In genomic region chr9:87649015-87649978, GRCm38 (mm10) we compare ENCODE assay signal across 22 mouse cellular contexts.
A peak's percentile ranks its signal among the peaks of the same experiment; 100 is the strongest.
DNase-seq lines count a peak whose midpoint lies in the region; ATAC-seq lines count a peak whose summit lies in the region.
"Had no signal": no experiment of that assay in that cellular context is flagged by ENCODE, and none has a peak within 500 bp of the region (broad histone marks: within the 10 kb centered on the region; RNA-seq: fewer than 3 reads in every experiment).

No protein-coding gene starts in this region.

- ATAC-seq in heart, embryonic 16.5 days (replicated peaks; ENCODE audit: extremely low read depth, insufficient read depth, low FRiP score), result no peak
- ATAC-seq in midbrain, embryonic 14.5 days (ENCODE audit: low FRiP score, low TSS enrichment), result peak; percentile 28; the same call in 1 of the 2 replicates
- no peak for ATAC-seq in midbrain, embryonic 11.5 days (ENCODE audit: low FRiP score)
- peak; percentile 66 for ATAC-seq in midbrain, embryonic 16.5 days
- ATAC-seq: forebrain, embryonic 15.5 days; intestine, postnatal 0 days; liver, embryonic 12.5 days had no signal

- no peaks in the 10 kb centered on the region for H3K9me3 ChIP-seq in heart, embryonic 10.5 days
- H3K9me3 ChIP-seq in heart, embryonic 16.5 days (replicated peaks; ENCODE audit: control insufficient read depth, low read length), result no peaks in the 10 kb centered on the region
- H3K9me3 ChIP-seq in midbrain, embryonic 14.5 days (ENCODE audit: control insufficient read depth, low read length), result no peaks in the 10 kb centered on the region
- H3K9me3 ChIP-seq in midbrain, embryonic 11.5 days (ENCODE audit: control insufficient read depth, low read length), result no peaks in the 10 kb centered on the region
- no peaks in the 10 kb centered on the region for H3K9me3 ChIP-seq in midbrain, embryonic 16.5 days (replicated peaks; ENCODE audit: control insufficient read depth, low read length, poor library complexity, severe bottlenecking)
- H3K9me3 ChIP-seq: forebrain, embryonic 15.5 days; hindbrain, embryonic 12.5 days; kidney, embryonic 15.5 days; limb, embryonic 13.5 days; liver, embryonic 12.5 days had no signal

- peak overlapping the region; percentile 60 for H3K27ac ChIP-seq in heart, embryonic 10.5 days
- H3K27ac ChIP-seq in heart, embryonic 16.5 days (ENCODE audit: low read length), result peak overlapping the region; percentile 22; the same call in 1 of the 2 replicates
- H3K27ac ChIP-seq in midbrain, embryonic 14.5 days (replicated peaks; ENCODE audit: low read depth, low read length), result peak overlapping the region; percentile 28; the same call in 1 of the 2 replicates
- no peak overlapping the region for H3K27ac ChIP-seq in midbrain, embryonic 11.5 days (ENCODE audit: low read depth, low read length)
- H3K27ac ChIP-seq in midbrain, embryonic 16.5 days (ENCODE audit: low read length), result no peak overlapping the region
- H3K27ac ChIP-seq: forebrain, embryonic 15.5 days; hindbrain, embryonic 12.5 days; kidney, embryonic 15.5 days; limb, embryonic 13.5 days; liver, embryonic 12.5 days had no signal

- H3K4me2 ChIP-seq in heart, embryonic 16.5 days (ENCODE audit: low read depth, low read length), result no peak overlapping the region
- no peak overlapping the region for H3K4me2 ChIP-seq in midbrain, embryonic 14.5 days (ENCODE audit: low read length)
- no peak overlapping the region for H3K4me2 ChIP-seq in midbrain, embryonic 11.5 days
- no peak overlapping the region for H3K4me2 ChIP-seq in midbrain, embryonic 16.5 days (ENCODE audit: low read length)
- H3K4me2 ChIP-seq: forebrain, embryonic 15.5 days; hindbrain, embryonic 12.5 days; kidney, embryonic 15.5 days; limb, embryonic 13.5 days; liver, embryonic 12.5 days had no signal

- H3K4me3 ChIP-seq in heart, embryonic 10.5 days, result no peak overlapping the region
- no peak overlapping the region for H3K4me3 ChIP-seq in heart, embryonic 16.5 days (ENCODE audit: low read length)
- H3K4me3 ChIP-seq in midbrain, embryonic 14.5 days (replicated peaks; ENCODE audit: low read depth, low read length), result no peak overlapping the region
- no peak overlapping the region for H3K4me3 ChIP-seq in midbrain, embryonic 11.5 days (ENCODE audit: low read depth, low read length)
- H3K4me3 ChIP-seq in midbrain, embryonic 16.5 days (ENCODE audit: low read depth, low read length), result no peak overlapping the region
- H3K4me3 ChIP-seq: forebrain, embryonic 15.5 days; hindbrain, embryonic 12.5 days; kidney, embryonic 15.5 days; limb, embryonic 13.5 days; liver, embryonic 12.5 days had no signal

- no peaks in the 10 kb centered on the region for H3K36me3 ChIP-seq in heart, embryonic 10.5 days
- H3K36me3 ChIP-seq in heart, embryonic 16.5 days (ENCODE audit: control insufficient read depth, insufficient read depth), result no peaks in the 10 kb centered on the region
- no peaks in the 10 kb centered on the region for H3K36me3 ChIP-seq in midbrain, embryonic 14.5 days (ENCODE audit: control insufficient read depth, insufficient read depth, low read length)
- H3K36me3 ChIP-seq in midbrain, embryonic 11.5 days (ENCODE audit: control insufficient read depth, insufficient read depth, low read length), result no peaks in the 10 kb centered on the region
- H3K36me3 ChIP-seq in midbrain, embryonic 16.5 days (ENCODE audit: control insufficient read depth, insufficient read depth, low read length), result no peaks in the 10 kb centered on the region
- H3K36me3 ChIP-seq: forebrain, embryonic 15.5 days; hindbrain, embryonic 12.5 days; kidney, embryonic 15.5 days; limb, embryonic 13.5 days; liver, embryonic 12.5 days had no signal

- H3K9ac ChIP-seq in heart, embryonic 16.5 days (ENCODE audit: low read length), result no peak overlapping the region
- no peak overlapping the region for H3K9ac ChIP-seq in midbrain, embryonic 14.5 days (replicated peaks; ENCODE audit: low read length)
- no peak overlapping the region for H3K9ac ChIP-seq in midbrain, embryonic 11.5 days (ENCODE audit: low read length)
- no peak overlapping the region for H3K9ac ChIP-seq in midbrain, embryonic 16.5 days (ENCODE audit: low read depth, low read length)
- H3K9ac ChIP-seq: forebrain, embryonic 15.5 days; hindbrain, embryonic 12.5 days; kidney, embryonic 15.5 days; limb, embryonic 13.5 days; liver, embryonic 12.5 days had no signal

- peaks cover 19% of the 10 kb centered on the region for H3K4me1 ChIP-seq in heart, embryonic 10.5 days
- peaks cover 14% of the 10 kb centered on the region for H3K4me1 ChIP-seq in heart, embryonic 16.5 days (ENCODE audit: control insufficient read depth, insufficient read depth, low read length)
- peaks cover 9% of the 10 kb centered on the region; the same call in 1 of the 2 replicates for H3K4me1 ChIP-seq in midbrain, embryonic 14.5 days (ENCODE audit: control insufficient read depth, insufficient read depth, low read length)
- no peaks in the 10 kb centered on the region for H3K4me1 ChIP-seq in midbrain, embryonic 11.5 days (ENCODE audit: control insufficient read depth, insufficient read depth, low read length)
- no peaks in the 10 kb centered on the region; the same call in 1 of the 2 replicates for H3K4me1 ChIP-seq in midbrain, embryonic 16.5 days (ENCODE audit: control insufficient read depth, insufficient read depth, low read length)
- H3K4me1 ChIP-seq: forebrain, embryonic 15.5 days; hindbrain, embryonic 12.5 days; kidney, embryonic 15.5 days; limb, embryonic 13.5 days; liver, embryonic 12.5 days had no signal

- 29% methylated on average over 6 of the region's 6 CpGs for WGBS in heart, embryonic 10.5 days
- WGBS in heart, embryonic 16.5 days, result 21% methylated on average over 6 of the region's 6 CpGs
- 38% methylated on average over 6 of the region's 6 CpGs for WGBS in midbrain, embryonic 14.5 days
- 79% methylated on average over 6 of the region's 6 CpGs for WGBS in midbrain, embryonic 11.5 days
- 47% methylated on average over 6 of the region's 6 CpGs for WGBS in midbrain, embryonic 16.5 days

- H3K27me3 ChIP-seq in heart, embryonic 10.5 days (ENCODE audit: insufficient read depth, poor library complexity, severe bottlenecking), result 0 out of 2 replicates have a peak, but pooled peaks cover 4% of the 10 kb centered on the region
- H3K27me3 ChIP-seq in heart, embryonic 16.5 days (ENCODE audit: control insufficient read depth, insufficient read depth, low read length), result no peaks in the 10 kb centered on the region
- H3K27me3 ChIP-seq in midbrain, embryonic 14.5 days (ENCODE audit: control insufficient read depth, insufficient read depth, low read length), result no peaks in the 10 kb centered on the region
- no peaks in the 10 kb centered on the region for H3K27me3 ChIP-seq in midbrain, embryonic 11.5 days (ENCODE audit: control insufficient read depth, insufficient read depth, low read length)
- H3K27me3 ChIP-seq in midbrain, embryonic 16.5 days (ENCODE audit: control insufficient read depth, insufficient read depth, low read depth, low read length), result no peaks in the 10 kb centered on the region
- H3K27me3 ChIP-seq: forebrain, embryonic 15.5 days; hindbrain, embryonic 12.5 days; kidney, embryonic 15.5 days; limb, embryonic 13.5 days; liver, embryonic 12.5 days had no signal

- DNase-seq in heart, embryonic 10.5 days (ENCODE audit: low spot score), result peak; percentile 84
- no peak for DNase-seq in heart, postnatal 10 days
- DNase-seq in heart, adult 9 months (ENCODE audit: low spot score in 2 of 2), result no peak
- peak; percentile 54 for DNase-seq in midbrain, embryonic 14.5 days
- no peak for DNase-seq in midbrain, embryonic 11.5 days (ENCODE audit: low spot score, missing footprints)
- DNase-seq in cerebellum, postnatal 14 days, result no peak
- DNase-seq: adrenal gland, postnatal 25 days; cerebellum, adult 9-10 months; gastrocnemius, postnatal 10 days; kidney, postnatal 4 days; lung, adult 2 months; retina, postnatal 1 day; right cerebral cortex, postnatal 25 days; spleen, adult 18-20 months had no signal

- intact Hi-C loops in heart, postnatal 10 days (cut with DNase I), result no loop called here

Comparison
In these comparisons a context has a peak if more than half of its experiments do, and no peak if none do; other contexts are left out.
1. DNase-seq: peak in heart, embryonic 10.5 days (single experiment) and midbrain, embryonic 14.5 days (single experiment); none in heart, postnatal 10 days (0 of 2), heart, adult 9 months (0 of 2), midbrain, embryonic 11.5 days (single experiment) and cerebellum, postnatal 14 days (0 of 2).
2. H3K27ac ChIP-seq: peak in heart, embryonic 10.5 days (single experiment), heart, embryonic 16.5 days (single experiment) and midbrain, embryonic 14.5 days (single experiment); none in midbrain, embryonic 11.5 days (single experiment) and midbrain, embryonic 16.5 days (single experiment).
3. ATAC-seq: peak in midbrain, embryonic 14.5 days (single experiment) and midbrain, embryonic 16.5 days (single experiment); none in heart, embryonic 16.5 days (single experiment) and midbrain, embryonic 11.5 days (single experiment).